Mouse (Mus musculus) monocyte, adult 5-6 weeks (primary cell): ENCODE measurements around the gene Ppil2. TPM values are rescaled to one million over a fixed set of nuclear protein-coding genes. Genes with fewer than 3 reads are reported as not detected.

Experiments
- ATAC-seq: fragments of 153-309, 156-312 bp; replicated peaks from 2 replicates; pipeline ENCODE4 v1.8.0; 2017; ENCODE audit warnings: mild to moderate bottlenecking; ENCODE audit not compliant: low TSS enrichment, insufficient number of reproducible peaks, severe bottlenecking, poor library complexity, low FRiP score
- total RNA-seq: library from RNA; stranded (forward); fragments of 200-1000, 200-491, 200-594 nt; gene quantifications from 3 replicates; pipeline ENCODE4 v1.2.3, GENCODE M21; 2017

Gene Ppil2
- total RNA-seq, result 116 to 187 TPM (median 132 TPM) in 3 replicates

DNA sequence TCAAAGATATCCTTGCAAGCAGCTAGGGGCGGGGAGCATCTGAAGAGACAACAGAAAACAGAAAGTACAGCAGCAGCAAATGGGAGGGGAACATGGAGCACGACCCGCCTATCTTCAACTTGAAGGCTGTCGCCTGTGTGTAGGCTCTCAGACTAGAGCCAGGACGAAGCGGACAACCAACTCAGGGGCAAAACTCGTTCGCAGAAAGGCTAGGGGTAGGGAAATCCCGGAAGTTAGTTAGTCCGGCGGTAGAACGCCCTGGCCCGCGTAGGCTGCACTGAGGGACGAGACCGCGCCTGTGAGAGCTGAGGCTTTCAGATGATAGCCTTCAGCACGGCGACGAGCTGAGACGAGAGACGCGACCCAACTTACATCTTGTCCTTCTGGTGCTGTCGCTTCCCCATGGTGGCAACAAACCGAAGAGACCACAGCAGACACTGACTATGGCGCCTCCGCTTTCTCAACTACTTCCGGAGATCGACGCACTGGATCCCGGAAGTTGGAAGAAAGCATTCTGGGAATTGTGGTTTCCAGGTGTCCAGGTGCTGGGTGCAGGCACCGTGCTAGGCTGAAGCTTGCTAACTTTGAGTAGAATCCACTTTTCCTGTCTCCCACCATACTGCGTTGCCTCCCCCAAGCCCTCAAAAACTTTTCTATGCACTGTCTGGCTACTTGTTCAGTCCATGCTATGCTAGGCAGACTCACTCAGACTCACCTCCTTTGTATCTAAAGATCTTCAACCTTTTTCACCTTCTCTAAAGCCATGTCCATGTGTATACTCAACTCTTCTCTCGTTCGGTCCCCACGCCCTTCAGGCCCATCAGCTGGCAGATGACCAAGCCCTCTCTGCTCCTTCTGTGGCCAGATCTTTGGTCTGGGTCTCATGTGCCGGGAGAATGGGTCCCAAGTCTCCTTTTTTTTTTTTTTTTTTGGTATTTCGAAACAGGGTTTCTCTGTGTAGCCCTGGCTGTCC lies at the start of gene Ppil2:
Gene Ppil2 (minus strand): TSS at position 487 of the 973 bp plus-strand sequence.
- peak; percentile 95 for ATAC-seq

DNA sequence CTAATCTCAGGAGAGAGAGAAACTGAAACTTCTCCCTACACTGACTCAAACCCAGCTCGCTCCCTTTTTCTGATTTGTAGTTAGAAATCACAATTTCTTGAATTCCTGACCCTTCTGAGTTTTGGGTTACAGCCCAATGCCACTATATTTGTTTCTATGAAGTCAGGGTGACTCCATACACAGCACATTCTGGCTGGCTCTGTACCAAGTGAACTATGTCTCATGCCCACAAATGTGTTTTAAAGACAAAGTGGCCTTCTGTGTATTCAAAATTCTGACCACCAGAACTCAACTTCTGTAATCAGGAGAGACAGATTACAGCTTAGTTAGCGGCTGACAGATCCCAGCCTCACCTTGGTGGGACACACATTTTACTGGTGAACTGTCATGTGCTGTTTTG lies 43.3 kb upstream of the Ppil2 start:
- no peak for ATAC-seq

DNA sequence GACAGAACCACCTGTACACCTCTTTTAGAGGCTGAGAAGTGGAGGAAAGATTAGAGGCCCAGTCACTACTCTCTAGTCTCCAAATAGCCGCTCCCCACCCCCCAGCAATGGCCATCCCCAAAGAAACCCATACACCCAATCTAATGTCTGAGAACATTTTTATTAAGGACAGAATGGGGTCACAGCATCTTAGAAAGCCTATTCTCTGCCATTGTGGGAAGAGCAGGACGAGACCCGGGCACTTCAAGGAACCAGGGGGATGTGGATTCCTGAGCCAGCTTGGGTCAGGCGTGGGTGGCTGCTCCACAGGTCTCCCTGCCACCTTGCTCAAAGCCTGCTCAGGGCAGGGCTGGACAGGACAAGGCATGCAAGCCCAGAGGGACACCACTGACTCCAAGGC lies 40.8 kb upstream of the Ppil2 start:
- no peak for ATAC-seq

DNA sequence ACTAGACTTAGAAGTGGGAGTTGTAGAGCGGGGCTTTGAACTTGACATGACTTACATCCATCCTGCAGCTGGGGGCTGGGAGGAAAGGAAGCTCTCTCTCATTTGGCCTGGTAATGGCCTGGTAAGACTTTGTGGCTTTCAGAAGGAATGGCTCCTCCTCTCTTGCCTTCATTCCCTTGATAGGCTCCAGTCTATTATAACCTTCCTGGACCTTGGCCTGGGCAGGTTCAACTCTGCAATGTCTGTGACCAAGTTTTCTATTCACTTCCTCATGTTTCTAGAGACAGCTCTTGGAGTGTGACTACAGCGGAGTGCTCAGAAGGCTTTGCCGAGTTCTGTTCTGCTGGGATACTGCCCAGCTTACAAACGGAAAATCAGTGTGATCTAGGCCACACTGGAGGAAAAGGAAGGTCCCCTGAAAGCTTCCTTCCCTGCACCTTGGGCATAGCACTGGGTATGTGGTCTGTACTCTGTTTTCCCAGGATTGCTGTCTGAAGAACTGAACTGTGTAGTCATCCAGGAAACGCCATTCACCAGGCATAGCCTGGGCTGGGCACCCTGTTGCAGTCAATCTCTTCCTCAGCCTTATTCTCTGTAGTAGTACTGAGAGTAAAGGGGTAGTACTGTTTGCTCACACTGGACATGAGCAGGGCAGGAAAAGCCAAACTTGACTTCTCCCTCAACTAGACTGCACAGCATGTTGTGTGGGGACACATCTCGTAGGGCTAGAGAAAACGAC lies 39.6 kb upstream of the Ppil2 start:
- no peak for ATAC-seq

DNA sequence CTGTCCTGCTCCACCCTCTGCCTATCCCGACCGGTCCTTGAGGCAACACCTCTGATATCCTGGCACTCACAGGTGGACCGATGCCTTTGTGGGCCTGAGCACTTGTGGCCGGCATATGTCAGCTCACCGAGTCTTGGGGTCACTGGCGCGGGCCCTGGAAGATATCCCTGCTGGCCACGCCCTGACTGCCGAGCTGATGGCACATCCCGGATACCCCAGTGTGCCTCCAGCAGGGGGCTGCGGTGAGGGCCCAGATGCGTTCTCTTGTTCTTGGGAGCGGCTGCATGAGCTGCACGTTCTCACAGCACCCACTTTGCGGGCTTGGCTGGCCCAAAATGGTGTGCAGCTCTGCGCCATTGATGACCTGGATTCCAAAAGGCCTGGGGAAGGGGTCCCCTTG lies 37.0 kb upstream of the Ppil2 start:
- ATAC-seq, result no peak

DNA sequence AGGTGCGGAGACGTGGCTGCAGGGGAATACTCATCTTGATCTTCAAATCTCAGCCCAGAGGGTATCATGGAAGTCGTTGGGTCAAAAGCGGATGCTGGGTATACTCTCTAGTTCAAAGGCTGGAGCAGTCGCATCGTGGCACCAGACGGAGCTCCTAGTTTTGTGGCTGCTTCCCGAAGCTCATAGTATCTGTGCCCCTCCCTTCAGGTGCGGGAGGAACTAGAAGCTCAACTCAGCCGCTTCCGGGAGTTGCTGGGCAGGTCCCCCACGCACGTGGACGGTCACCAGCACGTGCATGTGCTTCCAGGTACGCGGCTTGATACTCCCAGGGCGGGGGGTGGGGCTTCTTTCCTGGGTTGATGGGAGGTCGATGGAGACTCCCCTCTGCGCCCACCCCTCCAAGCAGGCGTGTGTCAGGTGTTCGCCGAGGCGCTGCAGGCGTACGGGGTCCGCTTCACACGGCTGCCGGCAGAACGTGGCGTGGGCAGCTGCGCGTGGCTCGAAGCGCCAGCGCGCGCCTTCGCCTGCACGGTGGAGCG lies 36.4 kb upstream of the Ppil2 start:
- no peak for ATAC-seq

DNA sequence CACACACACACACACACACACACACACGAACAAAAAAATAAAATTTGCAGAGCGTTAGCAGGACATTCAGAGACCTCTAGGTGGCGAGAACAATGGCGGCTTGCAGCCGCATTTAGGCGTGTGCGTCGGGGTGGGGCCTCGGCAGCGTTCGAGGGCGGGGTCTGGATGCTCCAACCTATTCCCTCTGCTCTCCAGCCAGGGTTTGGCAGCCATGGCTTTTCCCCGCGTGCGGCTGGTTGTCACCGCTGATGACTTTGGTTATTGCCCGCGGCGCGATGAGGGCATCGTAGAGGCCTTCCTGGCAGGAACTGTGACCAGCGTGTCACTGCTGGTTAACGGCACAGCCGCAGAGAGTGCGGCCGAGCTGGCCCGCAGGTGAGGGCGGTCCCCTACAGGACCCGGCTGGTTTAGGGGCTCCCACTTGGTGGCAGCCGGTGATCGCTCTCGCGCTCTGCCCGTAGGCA lies 35.7 kb upstream of the Ppil2 start, which contains the start of gene Ccdc116:
Gene Ccdc116 (minus strand): TSS at position 458 of the 464 bp plus-strand sequence.
- ATAC-seq, result peak; percentile 92

DNA sequence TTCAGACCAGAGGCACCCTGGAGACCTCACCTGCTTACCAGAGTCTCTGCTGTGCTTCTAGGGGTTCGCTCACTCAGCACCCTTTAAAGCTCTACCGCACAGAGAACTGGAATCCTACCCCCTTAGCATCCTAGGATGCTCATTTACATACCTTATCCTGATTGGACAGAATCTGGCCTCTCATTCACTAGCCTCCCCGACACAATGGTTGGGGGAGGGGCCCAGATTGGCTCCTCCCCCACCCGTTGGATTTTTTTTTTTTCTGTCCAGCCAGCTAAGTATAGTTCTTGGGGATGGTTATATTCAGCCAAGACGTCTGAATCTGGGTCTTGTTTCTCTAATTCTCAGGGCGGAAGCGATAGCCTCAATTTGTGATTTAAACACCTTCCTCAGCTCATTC lies 33.3 kb upstream of the Ppil2 start, which contains the start of gene Ydjc:
Gene Ydjc (plus strand): TSS at position 283 of the 400 bp plus-strand sequence.
- no peak for ATAC-seq

DNA sequence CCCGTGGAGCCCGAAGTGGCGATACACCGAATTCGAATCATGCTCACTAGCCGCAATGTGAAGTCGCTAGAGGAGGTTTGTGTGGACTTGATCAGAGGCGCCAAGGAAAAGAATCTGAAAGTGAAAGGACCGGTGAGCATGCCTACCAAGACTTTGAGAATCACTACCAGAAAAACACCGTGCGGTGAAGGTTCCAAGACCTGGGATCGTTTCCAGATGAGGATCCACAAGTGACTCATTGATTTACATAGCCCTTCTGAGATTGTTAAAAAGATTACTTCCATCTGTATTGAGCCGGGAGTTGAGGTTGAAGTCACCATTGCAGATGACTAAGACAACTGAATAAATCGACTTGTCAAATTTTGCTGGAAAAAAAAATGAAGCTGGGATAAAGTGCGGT lies 26.3 kb upstream of the Ppil2 start:
- no peak for ATAC-seq

DNA sequence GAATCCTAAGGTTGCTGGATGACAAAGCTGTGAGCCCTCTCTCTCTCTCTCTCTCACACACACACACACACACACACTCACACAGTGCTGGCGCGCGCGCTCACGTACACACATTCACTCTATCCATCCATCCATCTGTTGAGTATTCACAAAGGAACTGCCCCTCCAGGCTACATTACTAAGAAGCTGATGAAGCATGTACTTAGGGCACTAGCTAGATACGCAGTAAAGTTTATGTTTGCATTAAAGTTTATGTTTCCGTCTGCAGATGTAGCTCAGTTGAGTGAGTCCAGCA lies 21.8 kb upstream of the Ppil2 start:
- ATAC-seq, result no peak

DNA sequence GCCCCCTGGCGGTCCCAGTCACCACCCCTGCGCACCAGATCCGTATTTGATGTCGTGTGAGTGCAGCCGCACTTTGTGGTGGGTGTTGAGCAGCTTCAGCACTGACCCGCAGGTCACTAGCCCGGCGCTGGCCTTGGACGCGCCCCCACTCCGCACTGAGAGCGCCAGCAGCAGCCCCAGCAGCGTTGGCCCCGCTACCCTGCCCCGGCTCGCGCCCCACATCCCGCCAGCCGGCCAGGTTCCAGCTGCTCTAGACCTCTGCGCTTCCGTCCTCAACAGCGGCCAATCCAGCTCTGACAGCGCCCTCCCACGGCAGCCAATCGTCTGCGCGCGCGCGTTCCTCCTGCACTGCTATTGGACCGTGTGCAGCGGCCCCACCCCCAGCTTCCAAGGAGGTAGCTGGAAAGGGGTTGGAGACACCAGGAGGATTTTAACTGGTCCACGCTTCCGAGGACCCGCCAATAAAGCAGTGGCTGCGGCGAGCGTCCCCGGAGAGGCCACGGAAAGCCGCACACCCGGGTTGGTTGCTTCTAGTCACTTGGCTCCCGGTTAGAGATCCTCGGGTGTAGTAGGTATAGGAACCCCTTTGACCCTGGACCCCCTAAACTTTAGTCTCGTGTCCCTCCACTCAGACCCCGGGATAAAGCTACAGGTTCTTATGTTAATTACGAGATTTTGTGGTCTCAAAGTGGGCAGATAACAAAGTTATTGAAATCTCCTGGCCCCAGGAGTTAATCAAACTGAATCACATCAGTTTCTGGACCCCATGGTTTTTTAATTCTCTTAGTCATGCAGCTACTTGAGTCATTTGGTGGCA lies 21.2 kb upstream of the Ppil2 start, which contains the start of gene Sdf2l1:
Gene Sdf2l1 (minus strand): TSS at position 295 of the 817 bp plus-strand sequence.
- ATAC-seq, result peak; percentile 99

DNA sequence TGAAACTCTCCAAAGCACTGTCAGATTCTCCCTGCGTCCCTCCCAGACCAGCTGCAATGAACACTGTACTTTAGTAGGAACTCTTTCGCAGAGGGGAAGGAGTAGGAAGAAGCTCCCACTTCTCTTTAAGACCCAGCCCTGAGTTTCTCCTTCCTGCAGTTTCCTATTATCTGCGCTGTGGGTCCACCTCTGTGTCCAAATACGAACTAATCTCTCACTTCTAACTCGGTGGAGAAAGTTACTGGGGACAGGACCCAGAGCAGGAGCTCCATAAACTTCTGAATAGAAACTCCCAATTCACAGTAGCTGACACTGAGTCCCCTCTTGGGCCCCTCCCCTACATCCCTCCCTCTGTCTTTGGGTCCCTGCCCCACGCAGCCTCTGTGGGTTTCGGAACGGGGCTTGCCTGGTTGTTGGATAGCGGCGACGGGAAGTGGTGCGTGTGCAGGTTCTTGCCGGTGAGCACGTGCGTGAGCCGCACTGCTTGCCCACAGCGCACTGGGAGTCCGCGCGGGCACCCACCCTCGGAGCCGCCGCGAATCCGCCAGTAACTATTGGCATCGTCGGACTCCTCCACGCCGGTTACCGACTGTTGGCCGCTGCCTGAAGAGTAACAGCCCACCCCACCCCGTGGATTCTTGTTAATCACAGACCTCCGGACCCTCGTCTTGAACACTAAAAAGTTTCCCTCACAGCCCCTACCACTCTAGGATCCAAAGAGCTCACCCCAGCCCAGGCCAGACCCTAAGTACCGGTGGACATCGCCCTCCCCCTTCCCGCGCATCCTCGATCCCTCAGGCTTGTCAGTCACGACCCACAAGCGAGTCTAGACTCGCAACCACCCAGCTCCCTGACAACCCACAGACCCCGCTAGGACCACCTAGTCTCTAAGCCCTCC lies 20.4 kb upstream of the Ppil2 start:
- no peak for ATAC-seq

DNA sequence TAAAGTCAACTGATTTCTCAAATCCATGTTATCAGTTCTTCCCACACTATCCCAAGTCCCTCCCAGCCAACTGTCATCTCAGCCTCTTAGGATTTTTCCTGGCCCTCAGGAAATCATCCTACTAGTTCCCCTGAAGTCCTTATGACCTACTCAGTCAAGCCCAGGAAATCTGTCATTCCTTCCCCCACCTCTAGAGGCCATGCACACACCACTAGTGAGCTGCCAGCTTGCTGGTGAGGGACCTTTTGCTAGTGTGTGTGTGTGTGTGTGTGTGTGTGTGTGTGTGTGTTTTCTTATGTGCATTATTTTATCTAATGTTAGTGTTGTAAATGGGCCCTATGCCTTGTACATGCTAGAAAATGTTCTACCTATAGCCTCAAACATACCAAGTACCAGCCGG lies 16.2 kb upstream of the Ppil2 start:
- ATAC-seq, result 0 out of 2 replicates have a peak, but pooled peaks have one; percentile 34

DNA sequence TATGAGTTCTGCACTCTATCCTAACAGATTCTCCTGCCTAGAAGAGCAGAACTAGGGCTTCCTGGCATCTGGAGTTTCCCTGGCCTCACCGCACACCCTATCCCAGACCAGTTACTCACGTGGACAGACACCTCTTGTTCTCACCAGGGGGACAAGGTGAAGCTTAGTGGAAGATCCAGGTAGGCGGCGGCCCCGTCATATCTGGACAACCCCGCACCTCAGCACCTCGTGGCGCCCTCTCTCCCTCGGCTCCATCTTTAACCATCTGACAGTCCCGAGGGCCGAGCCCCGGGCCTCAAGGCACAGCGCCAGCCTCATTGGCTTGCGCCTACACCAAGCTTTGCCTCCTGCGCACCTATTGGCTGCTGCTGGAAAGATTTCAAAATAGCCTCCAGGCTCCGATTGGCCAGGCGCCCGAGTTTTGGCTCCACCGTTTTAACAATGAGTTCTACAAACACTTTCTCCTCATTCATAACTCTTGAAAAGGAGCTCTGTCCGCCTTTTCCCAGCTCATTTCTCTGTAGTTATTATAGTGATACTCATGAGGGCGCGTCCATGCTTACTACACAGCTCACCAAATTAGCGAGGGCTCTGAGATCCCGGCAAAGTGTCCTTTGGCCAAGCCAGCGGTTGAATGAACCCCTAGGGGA lies 13.9 kb upstream of the Ppil2 start, which contains the start of gene 2610318N02Rik:
Gene 2610318N02Rik (minus strand): TSS at position 297 of the 650 bp plus-strand sequence.
- ATAC-seq, result peak; percentile 86

DNA sequence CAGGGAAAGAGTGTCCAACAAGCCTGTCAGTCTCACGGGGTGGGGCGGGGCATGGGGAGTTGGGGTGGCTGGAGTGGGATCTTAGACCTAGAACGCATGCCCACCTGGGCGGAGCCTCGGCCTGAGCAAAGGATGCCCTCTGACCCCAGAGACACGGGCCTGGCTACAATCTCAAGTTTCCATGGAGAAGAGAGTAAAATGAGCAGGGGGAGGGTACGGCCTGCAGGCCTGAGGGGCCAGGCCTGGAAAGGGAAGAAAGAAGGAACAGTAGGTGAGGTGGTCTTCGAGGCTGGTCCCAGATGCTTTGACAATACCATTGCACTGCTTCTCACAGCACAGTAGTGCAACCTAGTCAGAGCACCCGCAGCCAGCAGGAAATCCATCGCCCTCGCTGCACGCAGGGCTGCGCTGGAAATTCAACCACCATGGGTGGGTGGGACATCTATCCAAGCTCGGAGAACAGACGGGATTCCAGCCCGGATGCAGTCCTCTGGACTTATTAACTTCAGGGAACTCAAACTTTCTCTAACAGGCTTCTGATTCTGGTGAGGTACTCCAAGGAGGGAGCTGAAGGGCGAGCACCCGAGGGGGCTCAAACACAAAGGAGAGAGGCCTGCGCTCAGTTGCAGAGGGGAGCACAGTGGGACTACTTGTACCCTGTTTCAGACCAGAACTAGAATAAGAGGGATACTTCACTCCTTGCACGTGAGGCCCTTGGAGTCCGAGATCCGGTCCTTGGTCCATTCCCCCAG lies 13.2 kb upstream of the Ppil2 start:
- ATAC-seq, result no peak

DNA sequence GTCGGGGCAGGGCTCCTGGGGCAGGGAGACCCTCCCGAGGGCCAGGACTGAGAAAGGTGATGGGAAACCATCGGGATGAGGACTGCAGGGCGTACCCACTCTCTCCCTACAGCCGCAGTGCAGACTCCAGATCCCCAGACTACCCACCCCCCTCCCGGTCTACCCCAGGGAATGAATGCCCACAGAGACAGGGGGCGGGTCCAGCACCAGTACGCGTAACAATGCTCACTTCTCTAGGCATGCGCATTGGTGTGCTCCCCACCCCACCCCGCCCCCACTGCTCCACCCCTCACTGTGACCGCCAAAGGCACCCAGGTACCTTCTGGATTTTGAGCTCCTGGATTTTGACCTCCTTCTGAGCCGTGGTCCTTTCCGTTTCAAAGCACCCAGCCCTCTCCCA lies 10.5 kb upstream of the Ppil2 start:
- ATAC-seq, result no peak
